Mouse (Mus musculus) granulocyte monocyte progenitor cell, adult 5-6 weeks (primary cell): ENCODE results near the gene A030003K21Rik. TPM values are rescaled to one million over a fixed set of nuclear protein-coding genes. Genes with fewer than 3 reads are reported as not detected.

Experiments
- ATAC-seq: replicated peaks from 2 replicates; pipeline ENCODE4 v1.8.0; 2016; ENCODE audit warnings: mild to moderate bottlenecking, moderate TSS enrichment, inconsistent platforms; ENCODE audit not compliant: poor library complexity, severe bottlenecking
- total RNA-seq, 2 experiments: library from RNA; stranded (forward) in 1 of 2; stranded (reverse) in 1 of 2; fragments of 200-712, 200-1000 nt in 1 of 2; fragments of >200 nt in 1 of 2; fragmentation: Nextera tagmentation in 1 of 2; gene quantifications; 2 replicates each; pipeline ENCODE4 v1.2.3; 2014 to 2017

Gene A030003K21Rik
- total RNA-seq, 2 experiments from 2014 or later: not detected

DNA sequence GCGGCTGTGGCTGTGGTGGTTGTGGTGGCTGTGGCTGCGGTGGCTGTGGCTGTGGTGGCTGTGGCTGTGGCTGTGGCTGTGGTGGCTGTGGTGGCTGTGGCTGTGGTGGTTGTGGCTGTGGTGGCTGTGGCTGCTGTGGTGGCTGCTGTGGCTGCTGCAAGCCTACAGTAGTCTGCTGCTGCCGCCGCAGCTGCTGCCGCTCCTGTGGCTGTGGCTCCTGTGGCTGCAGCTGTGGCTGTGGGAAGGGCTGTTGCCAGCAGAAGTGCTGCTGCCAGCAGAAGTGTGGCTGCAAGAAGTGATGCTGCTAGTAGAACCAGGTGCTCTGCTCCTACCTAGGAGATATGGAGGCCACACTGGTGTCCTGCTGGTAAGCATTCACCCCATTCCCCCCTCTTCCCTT, 29.8 kb downstream of the A030003K21Rik start:
- ATAC-seq: peak; percentile 22; the same call in 1 of the 2 replicates

DNA sequence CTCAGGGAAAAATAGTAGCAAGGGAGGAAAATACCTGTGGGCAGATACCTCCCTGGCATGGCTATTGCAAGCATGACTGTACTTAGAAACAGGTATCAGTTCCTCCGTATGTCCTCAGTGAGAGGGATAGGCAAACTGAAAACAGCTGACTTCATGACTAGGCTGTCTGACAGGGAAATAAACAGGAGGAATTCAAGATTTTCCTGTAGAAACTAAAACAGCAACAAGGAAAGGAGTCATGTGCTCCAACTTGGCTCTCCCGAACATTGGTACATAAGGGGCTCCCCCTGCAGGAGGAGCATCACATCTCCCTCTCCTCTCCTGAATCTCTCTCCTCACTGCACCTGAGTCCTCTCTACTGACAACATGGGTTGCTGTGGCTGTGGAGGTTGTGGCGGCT, 30.2 kb downstream of the A030003K21Rik start, which contains the start of gene A030005L19Rik:
A030005L19Rik (plus strand) TSS at position 301 of the 400 bp plus-strand sequence.
- no peak for ATAC-seq

DNA sequence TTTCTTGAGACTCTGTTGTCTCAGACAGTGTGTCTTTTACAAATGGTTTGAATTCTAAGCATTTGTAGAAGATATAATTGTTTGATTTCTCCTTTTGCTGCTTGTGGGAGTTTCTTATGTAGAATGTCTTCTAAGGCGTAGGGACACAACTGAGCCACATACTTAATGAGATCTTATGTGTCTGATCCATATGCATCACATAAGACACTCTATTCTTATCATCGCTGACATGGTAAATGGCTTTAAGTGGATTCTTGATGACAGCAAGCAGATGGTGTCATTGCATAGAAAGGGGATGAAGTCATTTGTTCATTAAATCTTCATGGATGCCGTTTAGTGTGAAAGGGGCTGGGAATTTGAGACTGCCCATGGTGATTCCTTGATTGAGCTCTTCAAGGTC, 37.3 kb downstream of the A030003K21Rik start:
- no peak for ATAC-seq

DNA sequence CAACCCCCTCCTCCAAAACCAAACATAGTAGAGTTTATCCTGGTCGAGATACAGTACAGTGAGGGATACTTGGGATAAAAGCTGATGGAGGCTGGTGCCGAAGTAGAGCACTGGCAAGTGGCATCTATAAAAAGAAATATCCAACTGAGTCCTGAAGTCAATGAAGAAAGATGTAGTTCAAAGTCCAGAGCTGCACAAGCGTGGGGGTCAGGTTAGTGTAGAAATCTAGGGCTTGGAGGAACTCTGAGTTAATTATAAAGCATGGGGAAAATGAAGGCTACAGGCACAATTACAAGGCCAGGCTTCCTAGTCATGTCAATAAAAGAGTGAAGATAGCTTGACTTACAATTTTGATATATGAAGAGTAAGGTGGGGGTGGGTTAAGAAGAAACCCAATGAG, 42.0 kb downstream of the A030003K21Rik start:
- no peak for ATAC-seq

DNA sequence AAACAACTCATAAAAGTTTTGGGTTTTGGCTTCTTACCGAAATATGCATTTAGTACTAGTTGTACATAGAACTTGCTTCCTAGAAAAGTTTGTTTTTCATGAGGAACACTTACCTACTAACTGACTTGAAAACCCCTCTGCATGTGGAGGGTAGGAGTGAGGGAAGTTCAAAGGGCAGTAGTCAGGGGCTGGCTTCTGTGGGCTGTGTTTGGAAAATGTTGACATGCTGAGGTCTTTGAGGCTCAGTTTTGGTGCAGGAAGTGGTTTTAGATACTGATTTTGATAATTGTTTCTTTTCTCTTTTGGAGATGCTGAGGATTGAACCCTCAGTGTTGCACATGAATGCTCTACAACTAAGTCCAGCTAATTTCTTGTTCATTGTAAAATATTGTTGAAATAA, 42.6 kb downstream of the A030003K21Rik start:
- no peak for ATAC-seq

DNA sequence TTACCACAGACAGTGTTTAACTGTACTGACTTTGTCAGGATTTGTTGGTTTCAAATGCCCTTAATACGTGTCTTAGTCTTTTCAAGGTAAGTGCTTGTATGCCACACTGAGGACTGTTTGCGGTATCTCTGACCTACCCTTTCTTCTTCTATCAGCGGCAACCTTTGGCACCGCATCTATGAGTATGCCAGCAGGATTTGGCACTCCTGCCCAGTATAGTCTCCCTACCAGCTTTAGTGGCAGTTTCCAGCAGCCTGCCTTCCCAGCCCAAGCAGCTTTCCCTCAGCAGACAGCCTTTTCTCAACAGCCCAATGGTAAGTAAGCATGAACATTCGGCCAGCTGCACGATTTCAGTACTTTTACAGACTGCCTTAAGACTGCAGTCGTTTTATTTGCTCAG, 49.9 kb downstream of the A030003K21Rik start:
- ATAC-seq: no peak

Other genes starting within 250 kb of the A030003K21Rik start
- 83.2 and 101 TPM in 2 replicates for gene Mff, start 218.5 kb downstream of the A030003K21Rik start, total RNA-seq (2014; fragmentation: Nextera tagmentation)
- gene Mff, start 218.5 kb downstream of the A030003K21Rik start, total RNA-seq (2017): 119 and 121 TPM in 2 replicates
- not detected in 2 replicates for gene Tm4sf20, start 174.9 kb downstream of the A030003K21Rik start, total RNA-seq (2014; fragmentation: Nextera tagmentation)
- gene Tm4sf20, start 174.9 kb downstream of the A030003K21Rik start, total RNA-seq (2017): not detected in 2 replicates
- not detected in 2 replicates for gene Gm47791, start 172.1 kb downstream of the A030003K21Rik start, total RNA-seq (2014; fragmentation: Nextera tagmentation)
- not detected in 2 replicates for gene Gm47791, start 172.1 kb downstream of the A030003K21Rik start, total RNA-seq (2017)
- 23.1 and 26.3 TPM in 2 replicates for gene Agfg1, start 103.9 kb downstream of the A030003K21Rik start, total RNA-seq (2014; fragmentation: Nextera tagmentation)
- 32.5 and 33.5 TPM in 2 replicates for gene Agfg1, start 103.9 kb downstream of the A030003K21Rik start, total RNA-seq (2017)
- 1.5 TPM in 1 of 2 replicates, not detected in the other for gene A030005L19Rik, start 30.1 kb downstream of the A030003K21Rik start, total RNA-seq (2014; fragmentation: Nextera tagmentation)
- not detected in 2 replicates for gene A030005L19Rik, start 30.1 kb downstream of the A030003K21Rik start, total RNA-seq (2017)
- gene A030014E15Rik, start 18.5 kb downstream of the A030003K21Rik start, total RNA-seq (2014; fragmentation: Nextera tagmentation): not detected in 2 replicates
- not detected in 2 replicates for gene A030014E15Rik, start 18.5 kb downstream of the A030003K21Rik start, total RNA-seq (2017)
- gene Gm6217, start 12.0 kb downstream of the A030003K21Rik start, total RNA-seq (2014; fragmentation: Nextera tagmentation): not detected in 2 replicates
- not detected in 2 replicates for gene Gm6217, start 12.0 kb downstream of the A030003K21Rik start, total RNA-seq (2017)
- not detected in 2 replicates for gene Gm7544, start 12.6 kb upstream of the A030003K21Rik start, total RNA-seq (2014; fragmentation: Nextera tagmentation)
- gene Gm7544, start 12.6 kb upstream of the A030003K21Rik start, total RNA-seq (2017): not detected in 2 replicates
- not detected in 2 replicates for gene Gm47955, start 16.9 kb upstream of the A030003K21Rik start, total RNA-seq (2014; fragmentation: Nextera tagmentation)
- not detected in 2 replicates for gene Gm47955, start 16.9 kb upstream of the A030003K21Rik start, total RNA-seq (2017)
- gene Gm47959, start 57.2 kb upstream of the A030003K21Rik start, total RNA-seq (2014; fragmentation: Nextera tagmentation): not detected in 2 replicates
- gene Gm47959, start 57.2 kb upstream of the A030003K21Rik start, total RNA-seq (2017): not detected in 2 replicates
- gene Slc19a3, start 95.1 kb upstream of the A030003K21Rik start, total RNA-seq (2014; fragmentation: Nextera tagmentation): not detected in 2 replicates
- not detected in 2 replicates for gene Slc19a3, start 95.1 kb upstream of the A030003K21Rik start, total RNA-seq (2017)
- gene Krtap28-10, start 99.1 kb upstream of the A030003K21Rik start, total RNA-seq (2014; fragmentation: Nextera tagmentation): not detected in 2 replicates
- not detected in 2 replicates for gene Krtap28-10, start 99.1 kb upstream of the A030003K21Rik start, total RNA-seq (2017)
- gene Gm47969, start 101.5 kb upstream of the A030003K21Rik start, total RNA-seq (2014; fragmentation: Nextera tagmentation): not detected in 2 replicates
- not detected in 2 replicates for gene Gm47969, start 101.5 kb upstream of the A030003K21Rik start, total RNA-seq (2017)
- not detected in 2 replicates for gene A030005K14Rik, start 116.0 kb upstream of the A030003K21Rik start, total RNA-seq (2014; fragmentation: Nextera tagmentation)
- gene A030005K14Rik, start 116.0 kb upstream of the A030003K21Rik start, total RNA-seq (2017): not detected in 2 replicates
- not detected in 2 replicates for gene Krtap28-13, start 117.5 kb upstream of the A030003K21Rik start, total RNA-seq (2014; fragmentation: Nextera tagmentation)
- not detected in 2 replicates for gene Krtap28-13, start 117.5 kb upstream of the A030003K21Rik start, total RNA-seq (2017)
- gene Ccl20, start 173.4 kb upstream of the A030003K21Rik start, total RNA-seq (2014; fragmentation: Nextera tagmentation): not detected in 2 replicates
- not detected in 2 replicates for gene Ccl20, start 173.4 kb upstream of the A030003K21Rik start, total RNA-seq (2017)
- gene Daw1, start 216.4 kb upstream of the A030003K21Rik start, total RNA-seq (2014; fragmentation: Nextera tagmentation): not detected in 2 replicates
- gene Daw1, start 216.4 kb upstream of the A030003K21Rik start, total RNA-seq (2017): not detected in 2 replicates